Mouse (Mus musculus): ENCODE measurements around the gene Dppa2. TPM values are rescaled to one million over a fixed set of nuclear protein-coding genes. Genes with fewer than 3 reads are reported as not detected.

Gene Dppa2
- polyA plus RNA-seq, 1 experiment = not detected

GRCm38 (mm10) chr16:48344193-48344592, 40.5 kb downstream of the Dppa2 start:
- DNase-seq (ENCODE audit: low read depth) = no peak

- DNase-seq (ENCODE audit: low read depth) = no peak
Measured at GRCm38 (mm10) chr16:48347246-48347645, 43.5 kb downstream of the Dppa2 start.

- DNase-seq (ENCODE audit: low read depth) = no peak
Measured at GRCm38 (mm10) chr16:48355716-48356115, 52.0 kb downstream of the Dppa2 start.

GRCm38 (mm10) chr16:48356417-48356816, 52.7 kb downstream of the Dppa2 start:
- DNase-seq (ENCODE audit: low read depth) = no peak

- no peak for DNase-seq (ENCODE audit: low read depth)
Measured at GRCm38 (mm10) chr16:48360887-48361286, 57.2 kb downstream of the Dppa2 start.

GRCm38 (mm10) chr16:48366801-48367200, 63.1 kb downstream of the Dppa2 start:
- no peak for DNase-seq (ENCODE audit: low read depth)

- no peak for DNase-seq (ENCODE audit: low read depth)
Measured at GRCm38 (mm10) chr16:48368096-48368495, 64.4 kb downstream of the Dppa2 start.

Other genes starting within 250 kb of the Dppa2 start
- gene Dppa4, start 20.2 kb upstream of the Dppa2 start, polyA plus RNA-seq (2012; rRNA removed) = not detected in 2 replicates
- gene Gm5485, start 108.5 kb downstream of the Dppa2 start, polyA plus RNA-seq (2012; rRNA removed) = not detected in 2 replicates
- gene Morc1, start 127.3 kb downstream of the Dppa2 start, polyA plus RNA-seq (2012; rRNA removed) = 0.05 and 0.07 TPM in 2 replicates